Mouse (Mus musculus) c-Kit-positive CD71-positive TER-119-positive erythroid progenitor cells, embryonic 14.5 days (primary cell): ENCODE measurements around the gene Macrod1.

Source experiments
- DNase-seq: peaks from one replicate; pipeline ENCODE4 v3.0.0-alpha.2; 2013; ENCODE audit warnings: low spot score

Macrod1 gene

GRCm38 (mm10) chr19:7140856-7141421 lies 84.3 kb downstream of the Macrod1 start:
- DNase-seq: no peak

- no peak for DNase-seq
These were observed 85.8 kb downstream of the Macrod1 start for GRCm38 (mm10) chr19:7142207-7142915.

- peak; percentile 65 for DNase-seq
These were observed 87.2 kb downstream of the Macrod1 start for GRCm38 (mm10) chr19:7143854-7144253.

GRCm38 (mm10) chr19:7144458-7144857 lies 87.8 kb downstream of the Macrod1 start:
- no peak for DNase-seq

- DNase-seq: no peak
These were observed 89.8 kb downstream of the Macrod1 start for GRCm38 (mm10) chr19:7146376-7146775.

GRCm38 (mm10) chr19:7148096-7148495 lies 91.5 kb downstream of the Macrod1 start:
- DNase-seq: no peak

- DNase-seq: no peak
These were observed 92.0 kb downstream of the Macrod1 start for GRCm38 (mm10) chr19:7148541-7149085.

GRCm38 (mm10) chr19:7149158-7149685 lies 92.6 kb downstream of the Macrod1 start:
- DNase-seq: no peak

GRCm38 (mm10) chr19:7151300-7151926 lies 94.8 kb downstream of the Macrod1 start:
- no peak for DNase-seq

- no peak for DNase-seq
These were observed 95.5 kb downstream of the Macrod1 start for GRCm38 (mm10) chr19:7151927-7152653.

- DNase-seq: no peak
These were observed 96.6 kb downstream of the Macrod1 start for GRCm38 (mm10) chr19:7153232-7153631.

- no peak for DNase-seq
These were observed 98.6 kb downstream of the Macrod1 start for GRCm38 (mm10) chr19:7155196-7155595.

- no peak for DNase-seq
These were observed 101.1 kb downstream of the Macrod1 start for GRCm38 (mm10) chr19:7157734-7158133.

- DNase-seq: no peak
These were observed 103.7 kb downstream of the Macrod1 start for GRCm38 (mm10) chr19:7160151-7160906.

GRCm38 (mm10) chr19:7161064-7161463 lies 104.5 kb downstream of the Macrod1 start:
- no peak for DNase-seq

GRCm38 (mm10) chr19:7164238-7164637 lies 107.6 kb downstream of the Macrod1 start:
- DNase-seq: no peak

- no peak for DNase-seq
These were observed 108.3 kb downstream of the Macrod1 start for GRCm38 (mm10) chr19:7164820-7165323.

- no peak for DNase-seq
These were observed 109.0 kb downstream of the Macrod1 start for GRCm38 (mm10) chr19:7165509-7166199.

- DNase-seq: no peak
These were observed 109.6 kb downstream of the Macrod1 start for GRCm38 (mm10) chr19:7166200-7166711.

GRCm38 (mm10) chr19:7166767-7167166 lies 110.2 kb downstream of the Macrod1 start:
- DNase-seq: no peak
